Mouse (Mus musculus) spleen, postnatal 10 days (tissue): ENCODE results near the gene Tas2r143.

Experiments used
- DNase-seq, 2 experiments: peaks; one replicate each; pipeline ENCODE4 v3.0.0; 2021 to 2022; ENCODE audit warnings: low spot score in 2 of 2

The Tas2r143 gene

DNA sequence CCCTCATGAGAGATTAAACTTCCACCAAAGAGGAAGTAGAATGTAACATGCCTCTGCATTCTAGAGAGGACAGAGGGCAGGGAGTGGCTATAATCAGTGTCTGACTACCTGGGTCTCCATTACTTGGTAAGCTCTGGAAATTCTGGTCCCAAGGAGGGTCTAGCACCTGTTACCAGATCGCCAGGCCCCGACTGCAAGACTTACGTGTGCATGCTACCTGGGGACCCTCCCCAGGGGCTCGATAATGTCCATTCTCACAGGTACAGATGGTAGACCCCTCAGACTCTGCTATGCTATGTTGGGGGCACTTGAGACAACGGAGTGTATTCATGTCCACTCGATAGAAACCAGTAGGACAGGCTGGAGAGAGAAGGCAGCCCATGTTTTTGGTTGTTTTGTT lies 34.8 kb upstream of the Tas2r143 start:
- DNase-seq, result no peak

DNA sequence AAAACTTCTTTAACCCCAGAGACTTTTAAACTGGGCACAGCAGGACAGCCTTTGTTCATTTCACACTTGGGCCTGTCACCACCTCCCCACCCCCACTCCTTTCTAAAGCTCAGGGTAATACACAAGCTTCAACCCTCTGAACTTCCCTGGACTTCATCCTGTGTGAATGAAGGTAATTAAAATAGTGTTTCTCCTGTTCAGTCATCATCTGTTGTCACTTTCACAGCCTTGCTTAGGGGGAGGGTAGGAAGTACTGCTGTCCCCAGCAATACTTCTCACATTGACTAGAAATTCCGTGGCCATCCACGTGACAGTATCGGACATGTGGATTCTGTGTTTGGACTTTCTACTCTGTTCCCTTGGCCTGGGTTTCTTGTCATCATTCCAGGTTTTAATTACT lies 30.2 kb upstream of the Tas2r143 start:
- DNase-seq, result no peak

- no peak for DNase-seq
These were observed 29.2 kb upstream of the Tas2r143 start for GRCm38 (mm10) chr6:42370630-42371363.

DNA sequence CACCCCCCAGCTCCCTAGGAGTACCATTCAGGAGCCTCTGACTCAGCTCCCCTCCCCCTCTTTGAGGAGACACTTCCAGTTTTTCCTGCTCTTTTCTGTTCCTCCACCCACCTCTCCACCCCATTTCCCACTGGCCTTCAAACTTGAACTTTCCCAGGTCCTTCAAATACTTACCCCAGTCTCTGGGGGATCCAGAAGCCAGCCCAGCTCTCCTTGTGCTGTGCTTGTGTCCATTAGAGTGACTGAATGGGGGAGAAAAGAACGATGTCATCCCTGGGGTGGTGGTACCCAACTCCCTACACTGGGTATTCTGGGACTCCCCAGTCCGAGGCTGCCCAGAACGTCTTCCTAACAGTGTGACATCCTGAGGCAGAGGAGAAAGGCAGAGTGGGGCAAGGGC lies 28.0 kb upstream of the Tas2r143 start:
- no peak for DNase-seq

DNA sequence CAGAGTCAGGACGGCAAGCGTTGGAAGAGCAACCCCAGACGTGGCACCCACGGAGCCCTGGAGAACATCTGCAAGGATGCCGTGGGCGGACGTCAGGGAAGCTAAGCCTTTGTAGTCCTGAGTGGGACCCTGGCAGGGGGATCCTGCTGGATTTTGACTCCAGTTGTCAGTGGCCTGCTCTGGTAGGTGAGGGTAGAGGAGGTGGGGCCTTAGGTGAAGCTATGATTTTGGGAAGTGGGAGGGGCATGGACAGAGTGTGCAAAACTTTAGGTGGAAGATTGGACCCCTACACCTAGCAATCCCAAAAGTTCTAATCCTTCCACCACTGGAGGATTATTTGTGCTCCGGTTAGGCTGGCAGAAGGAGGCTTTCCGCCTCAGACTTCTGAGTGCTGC lies 27.6 kb upstream of the Tas2r143 start:
- no peak for DNase-seq

GRCm38 (mm10) chr6:42372816-42373547 lies 27.1 kb upstream of the Tas2r143 start, which contains the start of gene Epha1:
TSS of gene Epha1 (minus strand) at chr6:42373268.
- DNase-seq, result peak in 1 of 2 experiments; percentile 71

GRCm38 (mm10) chr6:42373669-42374430 lies 26.2 kb upstream of the Tas2r143 start:
- DNase-seq, result no peak

DNA sequence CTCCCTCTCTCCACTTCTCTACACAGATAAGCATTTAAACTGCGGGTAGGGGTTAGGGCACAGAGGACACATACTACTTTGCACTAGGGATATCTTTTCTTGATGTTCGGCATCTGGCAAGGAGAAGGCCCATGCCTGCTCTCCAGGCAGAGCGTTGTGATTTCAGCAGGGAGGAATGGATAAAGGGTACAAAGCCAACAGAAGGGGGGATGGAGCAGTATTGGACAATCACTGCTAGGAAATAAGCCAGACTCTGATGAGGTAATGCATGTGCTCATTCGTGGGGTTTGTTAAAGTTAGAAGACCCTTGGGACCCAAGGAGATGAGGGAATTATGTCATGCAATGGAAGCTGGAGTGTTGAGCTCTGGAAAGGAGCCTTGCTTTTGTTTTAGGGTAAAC lies 25.3 kb upstream of the Tas2r143 start:
- no peak for DNase-seq

DNA sequence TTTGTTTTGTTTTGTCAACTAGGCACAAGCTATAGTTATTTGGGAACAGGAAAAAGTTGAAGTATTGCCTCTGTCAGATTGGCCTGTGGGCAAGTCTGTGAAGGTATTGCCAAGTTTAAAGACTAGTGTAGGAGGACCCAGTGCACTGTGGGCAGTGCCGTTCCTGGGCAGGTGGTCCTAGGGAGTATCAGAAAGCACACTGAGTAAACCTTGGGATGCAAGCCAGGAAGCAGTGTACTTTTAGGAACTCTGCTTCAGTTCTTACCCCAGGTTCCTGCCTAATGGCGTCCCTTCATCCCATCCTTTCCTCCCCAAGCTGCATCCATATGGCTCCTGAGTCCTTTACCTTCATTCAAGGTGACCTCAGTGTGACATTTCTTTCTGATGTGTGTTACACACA lies 24.9 kb upstream of the Tas2r143 start:
- DNase-seq, result no peak

GRCm38 (mm10) chr6:42376016-42376415 lies 24.0 kb upstream of the Tas2r143 start:
- no peak for DNase-seq

GRCm38 (mm10) chr6:42376504-42377019 lies 23.5 kb upstream of the Tas2r143 start:
- no peak for DNase-seq

- no peak for DNase-seq
These were observed 22.8 kb upstream of the Tas2r143 start for GRCm38 (mm10) chr6:42377280-42377679.

- no peak for DNase-seq
These were observed 20.5 kb upstream of the Tas2r143 start for GRCm38 (mm10) chr6:42379551-42379950.

DNA sequence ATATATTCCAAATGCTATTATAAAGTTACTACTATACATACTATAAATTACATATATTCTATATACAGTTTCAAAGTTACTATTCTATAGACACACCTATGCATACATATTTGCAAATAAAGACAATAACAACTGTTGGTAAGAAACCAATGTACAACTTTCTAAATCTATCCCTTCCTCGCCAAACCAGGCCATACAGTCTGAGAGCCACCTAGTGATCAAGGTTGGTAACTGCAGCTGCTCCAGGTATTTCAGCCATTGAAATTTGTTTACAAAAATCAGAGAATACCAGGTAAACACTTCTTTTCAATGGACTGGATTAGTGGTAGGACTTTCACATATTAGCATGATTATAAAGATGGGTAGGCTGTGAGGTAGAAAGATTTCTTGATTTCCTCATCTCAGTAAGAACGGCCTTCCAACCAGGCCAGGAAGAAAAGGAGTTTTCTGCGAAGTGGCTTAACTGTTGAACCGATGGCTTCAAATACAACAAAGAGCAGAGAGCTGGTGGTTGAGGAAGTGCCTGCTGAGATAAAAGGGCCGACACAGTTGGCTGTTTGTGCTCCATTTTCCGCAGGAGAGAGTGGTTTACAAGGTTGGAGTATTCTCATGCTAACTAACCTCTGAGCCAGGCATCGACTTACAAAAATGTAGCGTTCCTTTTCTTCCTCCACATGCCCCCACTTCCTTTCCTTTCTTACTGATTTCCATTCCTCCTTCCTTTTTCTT lies 19.5 kb upstream of the Tas2r143 start:
- peak in 1 of 2 experiments; percentile 47 for DNase-seq

- no peak for DNase-seq
These were observed 18.8 kb upstream of the Tas2r143 start for GRCm38 (mm10) chr6:42381221-42381620.

GRCm38 (mm10) chr6:42381916-42382381 lies 18.1 kb upstream of the Tas2r143 start:
- DNase-seq, result no peak

GRCm38 (mm10) chr6:42383360-42383759 lies 16.7 kb upstream of the Tas2r143 start:
- no peak for DNase-seq

GRCm38 (mm10) chr6:42385635-42386034 lies 14.4 kb upstream of the Tas2r143 start:
- DNase-seq, result no peak

DNA sequence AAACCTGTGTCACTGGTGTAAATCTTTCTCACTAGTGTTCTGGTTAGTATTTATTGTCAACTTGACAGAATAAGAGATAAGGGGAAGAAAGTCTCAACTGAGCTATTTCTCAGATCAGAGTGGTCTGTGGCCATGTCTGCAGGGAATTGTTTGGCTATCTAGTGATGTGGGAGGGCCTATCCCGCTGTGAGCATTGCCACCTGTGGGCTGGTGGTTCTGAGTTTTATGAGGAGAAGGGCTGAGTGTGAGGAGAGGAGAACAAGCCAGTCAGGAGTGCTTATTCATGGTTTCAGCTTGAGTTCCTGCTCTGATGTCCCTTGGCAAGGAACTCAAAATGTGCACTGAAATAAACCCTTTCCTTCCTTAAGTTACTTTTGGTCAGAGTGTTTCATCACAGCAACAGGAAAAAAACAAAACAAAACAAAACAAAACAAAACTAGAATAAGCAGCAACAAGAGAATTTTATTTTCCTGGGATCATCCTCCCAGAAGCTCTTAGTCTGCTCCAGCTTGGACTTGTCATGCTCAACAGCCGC lies 8.2 kb upstream of the Tas2r143 start:
- DNase-seq, result no peak

GRCm38 (mm10) chr6:42395960-42396809 lies 3.9 kb upstream of the Tas2r143 start:
- peak in 1 of 2 experiments; percentile 43 for DNase-seq
